Mouse (Mus musculus) frontal cortex, postnatal 10 days (tissue): ENCODE measurements around the gene Ndel1.

Source experiments
- DNase-seq, 2 experiments: peaks; one replicate each; pipeline ENCODE4 v3.0.0; 2022; ENCODE audit warnings: low spot score in 2 of 2, mixed read lengths in 1 of 2

Gene Ndel1

GRCm38 (mm10) chr11:68871748-68872147, at the start of gene Ndel1:
Gene Ndel1 (minus strand): TSS chr11:68871858.
- no peak for DNase-seq

- DNase-seq = no peak
These were observed 42.9 kb upstream of the Ndel1 start for GRCm38 (mm10) chr11:68914566-68914965.

GRCm38 (mm10) chr11:68911531-68912177, 40.0 kb upstream of the Ndel1 start:
- DNase-seq = no peak

GRCm38 (mm10) chr11:68908846-68909503, 37.3 kb upstream of the Ndel1 start:
- DNase-seq = no peak

GRCm38 (mm10) chr11:68907251-68907650, 35.6 kb upstream of the Ndel1 start:
- DNase-seq = no peak

GRCm38 (mm10) chr11:68906461-68906790, 34.8 kb upstream of the Ndel1 start:
- DNase-seq = no peak

GRCm38 (mm10) chr11:68905665-68906460, 34.2 kb upstream of the Ndel1 start:
- DNase-seq = no peak

- no peak for DNase-seq
These were observed 33.5 kb upstream of the Ndel1 start for GRCm38 (mm10) chr11:68905138-68905531.

GRCm38 (mm10) chr11:68904375-68905137, 32.9 kb upstream of the Ndel1 start:
- peak in 1 of 2 experiments; percentile 70 for DNase-seq

- no peak for DNase-seq
These were observed 32.1 kb upstream of the Ndel1 start for GRCm38 (mm10) chr11:68903775-68904174.

- no peak for DNase-seq
These were observed 31.2 kb upstream of the Ndel1 start for GRCm38 (mm10) chr11:68902823-68903222.

GRCm38 (mm10) chr11:68902367-68902766, 30.7 kb upstream of the Ndel1 start:
- no peak for DNase-seq

GRCm38 (mm10) chr11:68902047-68902364, 30.3 kb upstream of the Ndel1 start:
- no peak for DNase-seq

GRCm38 (mm10) chr11:68901351-68902046, 29.8 kb upstream of the Ndel1 start, which contains the start of gene Rpl26:
Gene Rpl26 (plus strand): TSS chr11:68901583.
- peak; percentile 95 to 98 for DNase-seq

- no peak for DNase-seq
These were observed 29.1 kb upstream of the Ndel1 start for GRCm38 (mm10) chr11:68900519-68901350.

- DNase-seq = no peak
These were observed 28.2 kb upstream of the Ndel1 start for GRCm38 (mm10) chr11:68899815-68900214.

GRCm38 (mm10) chr11:68898790-68899189, 27.1 kb upstream of the Ndel1 start:
- no peak for DNase-seq

GRCm38 (mm10) chr11:68897838-68898237, 26.2 kb upstream of the Ndel1 start:
- no peak for DNase-seq

GRCm38 (mm10) chr11:68897120-68897519, 25.5 kb upstream of the Ndel1 start:
- no peak for DNase-seq

GRCm38 (mm10) chr11:68896247-68896646, 24.6 kb upstream of the Ndel1 start:
- DNase-seq = no peak
